Mouse (Mus musculus) intestine, embryonic 14.5 days (tissue): ENCODE results near the gene Mboat1. TPM values are rescaled to one million over a fixed set of nuclear protein-coding genes. Genes with fewer than 3 reads are reported as not detected.

ENCODE experiments used
- ATAC-seq: fragments of 200-750 bp; cut with Nextera tagmentation; replicated peaks from 2 replicates; pipeline ENCODE4 v1.8.0; 2017; ENCODE audit warnings: low read depth, moderate number of reproducible peaks, moderate TSS enrichment, moderate library complexity; ENCODE audit not compliant: low FRiP score, low TSS enrichment
- DNase-seq: peaks from one replicate; pipeline ENCODE4 v3.0.0-alpha.2; 2018; ENCODE audit warnings: low spot score
- H3K27ac ChIP-seq: fragments of 300-500 bp; sonication (generic); 2 replicates; pipeline ENCODE4 v1.5.1; 2014; ENCODE audit warnings: low read depth, mild to moderate bottlenecking, control low read depth
- H3K27me3 ChIP-seq: fragments of 300-500 bp; sonication (generic); replicated peaks from 2 replicates; pipeline ENCODE4 v1.6.1; 2014; ENCODE audit warnings: low read length, control low read depth; ENCODE audit not compliant: control insufficient read depth, insufficient read depth
- H3K36me3 ChIP-seq: fragments of 300-500 bp; sonication (generic); 2 replicates; pipeline ENCODE4 v1.6.1; 2014; ENCODE audit warnings: low read length, control low read depth; ENCODE audit not compliant: control insufficient read depth, insufficient read depth
- H3K4me1 ChIP-seq: fragments of 300-500 bp; sonication (generic); replicated peaks from 2 replicates; pipeline ENCODE4 v1.6.1; 2014; ENCODE audit warnings: low read length, control low read depth, mixed read lengths; ENCODE audit not compliant: control insufficient read depth, insufficient read depth
- H3K4me2 ChIP-seq: fragments of 300-500 bp; sonication (generic); 2 replicates; pipeline ENCODE4 v1.6.1; 2014; ENCODE audit warnings: low read length
- H3K4me3 ChIP-seq: fragments of 300-500 bp; sonication (generic); 2 replicates; pipeline ENCODE4 v1.5.1; 2014; ENCODE audit warnings: low read depth, low read length, control low read depth, mixed read lengths
- H3K9ac ChIP-seq: fragments of 300-500 bp; sonication (generic); 2 replicates; pipeline ENCODE4 v1.6.1; 2014; ENCODE audit warnings: mild to moderate bottlenecking, low read length
- H3K9me3 ChIP-seq: fragments of 300-500 bp; sonication (generic); 2 replicates; pipeline ENCODE4 v1.6.1; 2016; ENCODE audit warnings: low read length, control low read depth; ENCODE audit not compliant: control insufficient read depth
- WGBS: fragments of 180-500 bp; shearing (Covaris S2); extraction: QIAGEN DNeasy Blood & Tissue Kit; methylation state at CpG from one replicate; pipeline ENCODE4 v1.1.7; 2014; 5-methylcytosine and 5-hydroxymethylcytosine counted together
- polyA plus RNA-seq: library from polyadenylated mRNA; unstranded; fragments of >200 nt; fragmentation: Nextera tagmentation; extraction: Ambion mirVana; gene quantifications from 2 replicates; pipeline ENCODE4 v1.2.1, GENCODE M21; 2014

Gene Mboat1
- polyA plus RNA-seq, 1 experiment from 2014 or later, result 49.6 TPM

DNA sequence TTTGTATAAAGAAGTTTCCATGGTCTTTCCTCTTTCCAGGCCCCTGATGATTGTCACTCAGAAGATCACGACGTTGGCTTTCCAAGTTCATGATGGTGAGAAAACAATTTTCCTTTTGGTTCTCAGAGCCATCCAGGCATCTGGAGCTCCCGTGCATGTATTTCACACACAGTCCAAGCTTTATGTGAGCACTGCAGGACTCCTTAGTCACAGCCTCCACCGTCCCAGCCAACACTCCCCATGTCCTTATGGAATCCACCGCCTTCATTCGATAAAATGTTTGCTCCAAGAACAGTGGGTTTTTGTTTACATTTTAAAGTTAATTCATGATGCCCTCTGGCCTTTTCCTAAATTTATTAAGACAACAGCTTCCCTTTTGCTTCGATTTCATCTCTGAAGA is 83.3 kb downstream of the Mboat1 start:
- no peaks in the 10 kb centered on the region for H3K4me1 ChIP-seq
- H3K27me3 ChIP-seq, result no peaks in the 10 kb centered on the region
- 70% methylated on average over 7 of the region's 7 CpGs for WGBS
- ATAC-seq (no peak), DNase-seq (no peak)
- H3K4me3 ChIP-seq, result no peak overlapping the region
- no peaks in the 10 kb centered on the region for H3K36me3 ChIP-seq
- H3K9me3 ChIP-seq, result no peaks in the 10 kb centered on the region
- no peak overlapping the region for H3K9ac ChIP-seq
- H3K4me2 ChIP-seq, result no peak overlapping the region
- no peak overlapping the region for H3K27ac ChIP-seq

DNA sequence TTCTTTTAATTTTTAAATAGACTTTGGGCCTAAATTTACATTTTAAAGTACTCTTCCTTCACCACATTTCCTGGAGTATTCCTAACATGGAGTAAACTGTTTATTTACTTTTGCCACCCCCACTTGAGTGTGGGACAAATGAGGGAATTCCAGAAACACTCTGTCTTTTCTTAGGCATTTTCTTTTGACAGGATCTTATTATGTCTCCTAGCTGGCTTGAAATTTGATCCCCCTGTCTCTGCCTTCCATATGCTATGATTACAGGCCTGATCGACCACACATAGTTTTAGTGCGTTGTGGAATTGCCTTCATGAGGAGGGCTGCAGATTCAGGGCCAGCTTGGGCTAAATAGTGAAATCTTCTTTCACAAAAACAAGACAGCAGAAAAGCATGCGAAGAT is 85.0 kb downstream of the Mboat1 start:
- Histone ChIP-seq H3K4me2 (no peak overlapping the region), H3K9ac (no peak overlapping the region), H3K27ac (no peak overlapping the region), H3K4me1 (no peaks in the 10 kb centered on the region), H3K4me3 (no peak overlapping the region), H3K9me3 (no peaks in the 10 kb centered on the region), H3K27me3 (no peaks in the 10 kb centered on the region), H3K36me3 (peaks cover 10% of the 10 kb centered on the region; the same call in 1 of the 2 replicates)
- DNase-seq (no peak), ATAC-seq (no peak)
- 20% methylated on average over 3 of the region's 3 CpGs for WGBS

DNA sequence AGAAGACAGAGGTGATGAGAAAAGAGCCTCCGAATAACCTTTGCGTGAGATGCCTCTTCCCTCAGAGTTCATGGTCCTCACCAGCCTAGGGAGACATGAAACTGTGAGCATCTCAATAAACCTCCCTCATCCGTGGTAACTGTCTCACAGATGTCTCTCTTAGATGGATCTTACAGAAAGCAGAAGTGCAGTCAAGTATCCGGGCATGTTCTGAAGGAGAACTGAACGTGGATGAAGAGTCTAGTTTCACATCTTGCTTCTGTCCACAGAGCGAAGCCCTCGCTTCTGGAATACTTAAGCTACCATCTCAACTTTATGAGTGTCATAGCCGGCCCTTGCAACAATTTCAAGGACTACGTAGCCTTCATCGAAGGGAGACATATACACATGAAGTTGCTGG is 87.8 kb downstream of the Mboat1 start:
- Histone ChIP-seq H3K9me3 (no peaks in the 10 kb centered on the region), H3K27me3 (no peaks in the 10 kb centered on the region), H3K36me3 (peaks cover 10% of the 10 kb centered on the region; the same call in 1 of the 2 replicates), H3K27ac (no peak overlapping the region), H3K4me3 (no peak overlapping the region), H3K9ac (no peak overlapping the region), H3K4me1 (no peaks in the 10 kb centered on the region), H3K4me2 (no peak overlapping the region)
- DNase-seq (no peak), ATAC-seq (no peak)
- 95% methylated on average over 10 of the region's 10 CpGs for WGBS

DNA sequence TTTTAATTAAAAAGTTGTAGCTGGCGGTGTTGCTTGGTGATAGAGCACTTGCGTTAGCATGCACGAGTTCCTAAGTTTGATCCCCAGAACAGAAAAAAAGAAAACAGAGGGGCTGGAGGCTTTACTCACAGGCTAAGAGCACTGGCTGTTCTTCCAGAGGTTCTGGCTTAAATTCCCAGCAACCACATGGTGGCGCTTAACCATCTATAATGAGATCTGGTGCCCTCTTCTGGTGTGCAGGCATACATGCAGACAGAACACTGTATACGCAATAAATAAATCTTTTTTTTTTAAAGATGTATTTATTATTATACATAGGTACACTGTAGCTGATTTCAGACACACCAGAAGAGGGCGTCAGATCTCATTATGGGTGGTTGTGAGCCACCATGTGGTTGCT is 88.4 kb downstream of the Mboat1 start:
- Histone ChIP-seq H3K4me3 (no peak overlapping the region), H3K36me3 (peaks cover 10% of the 10 kb centered on the region; the same call in 1 of the 2 replicates), H3K9me3 (no peaks in the 10 kb centered on the region), H3K4me1 (no peaks in the 10 kb centered on the region), H3K27ac (no peak overlapping the region), H3K27me3 (no peaks in the 10 kb centered on the region), H3K9ac (no peak overlapping the region), H3K4me2 (no peak overlapping the region)
- no peak for ATAC-seq
- DNase-seq, result no peak
- WGBS, result 91% methylated on average over 6 of the region's 6 CpGs

DNA sequence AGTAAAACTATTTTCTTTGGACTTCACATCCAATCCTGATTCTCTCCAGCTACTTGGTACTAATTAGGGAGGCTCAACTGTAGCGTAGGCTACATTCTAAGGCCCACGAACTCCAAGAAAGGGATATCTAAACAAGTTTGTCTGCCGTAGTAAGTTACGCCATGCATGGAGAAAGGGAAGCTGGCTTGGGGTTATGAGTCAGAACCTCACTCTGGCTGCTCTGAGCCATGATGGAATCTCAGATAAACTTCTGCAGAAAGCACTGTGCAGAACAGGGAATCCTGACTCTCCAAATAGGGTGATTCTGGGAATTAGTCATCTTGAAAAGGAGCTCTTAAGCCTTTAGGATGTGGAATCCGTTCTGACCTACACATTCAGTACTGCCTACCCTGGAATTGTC is 92.5 kb downstream of the Mboat1 start:
- Histone ChIP-seq H3K27ac (no peak overlapping the region), H3K27me3 (no peaks in the 10 kb centered on the region), H3K4me3 (no peak overlapping the region), H3K9ac (no peak overlapping the region), H3K36me3 (peaks cover 10% of the 10 kb centered on the region; the same call in 1 of the 2 replicates), H3K4me2 (no peak overlapping the region), H3K9me3 (no peaks in the 10 kb centered on the region), H3K4me1 (no peaks in the 10 kb centered on the region)
- ATAC-seq (no peak), DNase-seq (no peak)
- WGBS, result 79% methylated on average over 5 of the region's 5 CpGs

DNA sequence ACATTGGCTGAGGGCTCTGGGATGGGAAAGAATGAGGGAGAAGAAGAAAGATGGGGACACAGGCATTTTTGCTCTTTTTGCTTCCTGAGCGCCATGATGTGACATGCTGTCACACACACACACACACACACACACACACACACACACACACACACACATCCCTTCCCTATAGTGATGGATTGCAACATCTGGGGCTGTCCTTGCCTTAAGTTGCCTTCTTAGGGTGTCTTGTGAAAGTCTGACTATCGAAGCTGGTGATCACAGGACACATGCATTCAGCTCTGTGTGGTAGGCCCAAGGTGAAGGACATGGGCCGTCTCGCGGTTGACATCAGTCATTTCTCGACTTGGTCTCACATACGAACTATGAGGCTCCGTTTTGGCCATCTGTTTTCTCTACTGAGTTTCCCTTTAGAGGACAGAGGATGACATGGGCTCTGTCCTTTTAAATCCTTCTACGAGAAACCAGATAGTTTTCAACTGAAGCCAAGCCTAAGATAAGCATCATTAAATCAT is 93.4 kb downstream of the Mboat1 start:
- Histone ChIP-seq H3K4me3 (no peak overlapping the region), H3K27ac (no peak overlapping the region), H3K4me2 (no peak overlapping the region), H3K9ac (no peak overlapping the region), H3K36me3 (peaks cover 10% of the 10 kb centered on the region; the same call in 1 of the 2 replicates), H3K4me1 (no peaks in the 10 kb centered on the region), H3K9me3 (no peaks in the 10 kb centered on the region), H3K27me3 (no peaks in the 10 kb centered on the region)
- DNase-seq (no peak), ATAC-seq (no peak)
- WGBS, result 79% methylated on average over 9 of the region's 9 CpGs

DNA sequence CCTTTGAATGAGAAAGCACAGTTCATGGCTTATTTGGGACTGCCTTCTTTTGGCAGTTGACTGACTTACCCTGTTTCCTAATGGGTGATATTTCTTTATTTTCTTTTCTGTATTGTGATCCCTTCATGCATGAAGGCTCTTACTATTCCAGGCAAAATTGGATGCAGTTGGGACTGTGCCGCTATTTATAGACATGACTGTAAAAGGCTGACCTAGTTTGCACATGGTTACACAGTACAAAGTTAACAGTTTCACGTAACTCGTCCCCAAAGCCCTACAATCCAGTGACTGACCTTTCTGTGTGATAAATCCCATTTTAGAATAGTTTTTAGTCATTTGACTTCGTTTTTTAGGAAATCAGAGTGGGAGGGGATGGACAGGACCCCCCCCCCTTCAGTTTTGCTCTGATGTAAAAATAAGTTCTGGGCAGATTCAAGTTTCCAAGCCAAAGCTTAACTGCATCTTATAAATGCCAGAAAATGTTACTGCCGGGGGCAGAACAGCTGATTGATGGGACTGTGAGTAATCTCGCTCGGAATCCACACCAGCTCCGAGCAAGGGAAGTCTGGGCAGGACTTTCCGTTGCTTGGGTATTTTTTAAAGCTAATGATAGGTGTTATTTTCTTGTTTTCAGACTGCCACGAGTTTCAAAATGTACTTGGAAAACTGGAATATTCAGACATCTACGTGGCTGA is 98.9 kb downstream of the Mboat1 start:
- no peak for DNase-seq
- 65% methylated on average over 11 of the region's 11 CpGs for WGBS
- H3K4me3 ChIP-seq, result no peak overlapping the region
- no peaks in the 10 kb centered on the region for H3K9me3 ChIP-seq
- no peak for ATAC-seq
- no peaks in the 10 kb centered on the region for H3K27me3 ChIP-seq
- no peak overlapping the region for H3K9ac ChIP-seq
- H3K27ac ChIP-seq, result no peak overlapping the region
- H3K36me3 ChIP-seq, result no peaks in the 10 kb centered on the region; the same call in 1 of the 2 replicates
- no peaks in the 10 kb centered on the region for H3K4me1 ChIP-seq
- H3K4me2 ChIP-seq, result no peak overlapping the region

DNA sequence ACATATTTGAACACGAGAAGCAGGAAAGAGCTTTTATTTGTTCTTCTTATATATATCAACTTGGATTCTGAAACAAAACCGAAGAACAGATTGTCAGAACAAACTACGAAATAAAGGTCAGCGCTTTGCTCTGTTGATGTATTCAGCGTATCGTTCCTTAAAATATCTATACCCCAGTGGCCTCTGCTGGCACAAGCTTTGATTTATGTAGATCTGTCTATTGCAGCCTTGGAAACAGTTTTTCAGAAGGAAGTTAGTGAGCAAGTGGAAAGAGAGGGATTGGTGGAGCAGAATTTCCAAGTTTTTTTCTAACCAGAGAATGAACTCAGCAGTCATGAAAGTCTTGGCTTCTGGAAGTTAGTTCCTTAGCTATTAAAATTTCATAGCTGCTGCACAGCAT is 103.1 kb downstream of the Mboat1 start:
- 76% methylated on average over 6 of the region's 6 CpGs for WGBS
- no peaks in the 10 kb centered on the region for H3K9me3 ChIP-seq
- no peak overlapping the region for H3K4me3 ChIP-seq
- no peaks in the 10 kb centered on the region for H3K4me1 ChIP-seq
- H3K36me3 ChIP-seq, result no peaks in the 10 kb centered on the region; the same call in 1 of the 2 replicates
- no peak overlapping the region for H3K27ac ChIP-seq
- H3K27me3 ChIP-seq, result no peaks in the 10 kb centered on the region
- no peak overlapping the region for H3K9ac ChIP-seq
- H3K4me2 ChIP-seq, result no peak overlapping the region
- ATAC-seq (no peak), DNase-seq (no peak)

DNA sequence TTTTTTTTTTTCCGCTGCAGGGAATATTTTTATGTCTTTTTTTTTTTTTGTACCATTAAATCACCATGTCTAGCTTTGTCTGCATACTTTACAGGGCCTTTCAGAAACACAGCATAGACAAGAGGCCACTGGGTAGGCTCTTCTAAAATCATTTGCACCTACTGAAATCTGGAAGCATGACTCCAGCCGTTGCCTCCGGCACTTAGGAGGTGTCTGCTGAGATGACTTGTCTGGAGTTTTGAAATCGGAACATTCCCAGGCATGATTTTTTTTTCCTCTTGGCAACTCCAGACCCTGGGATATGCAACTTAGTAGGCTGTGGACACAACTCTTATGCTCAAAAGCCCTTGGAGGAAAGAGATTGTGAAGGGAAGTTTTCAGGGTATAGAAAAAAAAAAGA is 109.3 kb downstream of the Mboat1 start:
- ATAC-seq, result no peak
- Histone ChIP-seq H3K4me1 (no peaks in the 10 kb centered on the region), H3K4me2 (no peak overlapping the region), H3K9me3 (no peaks in the 10 kb centered on the region), H3K9ac (no peak overlapping the region), H3K27me3 (no peaks in the 10 kb centered on the region), H3K27ac (no peak overlapping the region), H3K36me3 (no peaks in the 10 kb centered on the region), H3K4me3 (no peak overlapping the region)
- no peak for DNase-seq
- 77% methylated on average over 4 of the region's 4 CpGs for WGBS
